Mouse (Mus musculus): Measurements from ENCODE around the gene Panx2. TPM values are rescaled to one million over a fixed set of nuclear protein-coding genes. Genes with fewer than 3 reads are reported as not detected.

Gene Panx2
- total and polyA plus RNA-seq, 3 experiments: 0.01 to 0.11 TPM; not detected in 1

- Histone ChIP-seq H3K4me1 (ENCODE audit: insufficient read depth, low read depth, low read length) (peaks cover 70% of the 10 kb centered on the region), H3K9me3 (replicated peaks) (no peaks in the 10 kb centered on the region), H3K27me3 (ENCODE audit: insufficient read depth, low read length) (no peaks in the 10 kb centered on the region), H3K4me3 (ENCODE audit: low read depth, low read length) (peak within 1 kb of the TSS; percentile 92), H3K36me3 (replicated peaks) (peaks cover 86% of the 10 kb centered on the region)
- peak; percentile 98 for DNase-seq (ENCODE audit: low spot score)
- ATAC-seq (ENCODE audit: extremely low read depth, insufficient number of reproducible peaks, low FRiP score, poor library complexity, severe bottlenecking): peak; percentile 72
- TF ChIP-seq GATA2 (IDR thresholded peaks at IDR 0.05; ENCODE audit: borderline replicate concordance, low read depth, low read length): no peak
- TF ChIP-seq GATA1 (IDR thresholded peaks at IDR 0.05; ENCODE audit: borderline replicate concordance, low read length): no peak
- TF ChIP-seq CTCF (IDR thresholded peaks at IDR 0.05; ENCODE audit: low read depth, low read length): no peak
- TF ChIP-seq POLR2AphosphoS5 (IDR thresholded peaks at IDR 0.05; ENCODE audit: insufficient replicate concordance, low read depth, low read length): no peak
- no peak for TF ChIP-seq TAL1 (conservative IDR thresholded peaks at IDR 0.05; ENCODE audit: low read depth, low read length)
These were observed 63.3 kb downstream of the Panx2 start, which contains the start of gene Tubgcp6 for GRCm38 (mm10) chr15:89122649-89123366. Gene Tubgcp6, minus strand, starts transcription at chr15:89123112.

Other genes starting within 250 kb of the Panx2 start
- 18.1 and 24.0 TPM in 2 replicates for gene Alg12, start 240.4 kb upstream of the Panx2 start, total RNA-seq (2014; fragmentation: Nextera tagmentation)
- gene Alg12, start 240.4 kb upstream of the Panx2 start, total RNA-seq (2017): 7.0 and 7.8 TPM in 2 replicates
- 2.7 and 4.8 TPM in 2 replicates for gene Alg12, start 240.4 kb upstream of the Panx2 start, polyA plus RNA-seq (2012)
- gene Creld2, start 240.1 kb upstream of the Panx2 start, total RNA-seq (2014; fragmentation: Nextera tagmentation): 8.5 and 10.8 TPM in 2 replicates
- 25.8 and 26.7 TPM in 2 replicates for gene Creld2, start 240.1 kb upstream of the Panx2 start, total RNA-seq (2017)
- 12.3 and 16.5 TPM in 2 replicates for gene Creld2, start 240.1 kb upstream of the Panx2 start, polyA plus RNA-seq (2012)
- gene Pim3, start 197.5 kb upstream of the Panx2 start, total RNA-seq (2014; fragmentation: Nextera tagmentation): 2.1 and 5.3 TPM in 2 replicates
- gene Pim3, start 197.5 kb upstream of the Panx2 start, total RNA-seq (2017): 3.4 and 3.7 TPM in 2 replicates
- gene Pim3, start 197.5 kb upstream of the Panx2 start, polyA plus RNA-seq (2012): 6.0 and 6.8 TPM in 2 replicates
- not detected in 2 replicates for gene Ttll8, start 105.3 kb upstream of the Panx2 start, total RNA-seq (2014; fragmentation: Nextera tagmentation)
- gene Ttll8, start 105.3 kb upstream of the Panx2 start, total RNA-seq (2017): 0.49 TPM in 1 of 2 replicates, not detected in the other
- not detected in 2 replicates for gene Ttll8, start 105.3 kb upstream of the Panx2 start, polyA plus RNA-seq (2012)
- not detected in 2 replicates for gene Mlc1, start 80.7 kb upstream of the Panx2 start, total RNA-seq (2014; fragmentation: Nextera tagmentation)
- gene Mlc1, start 80.7 kb upstream of the Panx2 start, total RNA-seq (2017): 0.11 TPM in 1 of 2 replicates, not detected in the other
- not detected in 2 replicates for gene Mlc1, start 80.7 kb upstream of the Panx2 start, polyA plus RNA-seq (2012)
- gene Mov10l1, start 76.8 kb upstream of the Panx2 start, total RNA-seq (2014; fragmentation: Nextera tagmentation): not detected in 2 replicates
- not detected in 2 replicates for gene Mov10l1, start 76.8 kb upstream of the Panx2 start, total RNA-seq (2017)
- not detected in 2 replicates for gene Mov10l1, start 76.8 kb upstream of the Panx2 start, polyA plus RNA-seq (2012)
- gene Trabd, start 15.4 kb downstream of the Panx2 start, total RNA-seq (2014; fragmentation: Nextera tagmentation): 27.5 and 27.6 TPM in 2 replicates
- gene Trabd, start 15.4 kb downstream of the Panx2 start, total RNA-seq (2017): 22.1 and 27.3 TPM in 2 replicates
- gene Trabd, start 15.4 kb downstream of the Panx2 start, polyA plus RNA-seq (2012): 60.3 and 67.7 TPM in 2 replicates
- 15.9 and 17.8 TPM in 2 replicates for gene Selenoo, start 29.4 kb downstream of the Panx2 start, total RNA-seq (2014; fragmentation: Nextera tagmentation)
- gene Selenoo, start 29.4 kb downstream of the Panx2 start, total RNA-seq (2017): 25.2 and 28.4 TPM in 2 replicates
- gene Selenoo, start 29.4 kb downstream of the Panx2 start, polyA plus RNA-seq (2012): 11.6 and 14.0 TPM in 2 replicates
- 41.4 and 55.2 TPM in 2 replicates for gene Tubgcp6, start 63.4 kb downstream of the Panx2 start, total RNA-seq (2014; fragmentation: Nextera tagmentation)
- 19.3 and 21.5 TPM in 2 replicates for gene Tubgcp6, start 63.4 kb downstream of the Panx2 start, total RNA-seq (2017)
- 31.8 and 35.4 TPM in 2 replicates for gene Tubgcp6, start 63.4 kb downstream of the Panx2 start, polyA plus RNA-seq (2012)
- gene Hdac10, start 69.0 kb downstream of the Panx2 start, total RNA-seq (2014; fragmentation: Nextera tagmentation): 6.8 and 9.3 TPM in 2 replicates
- gene Hdac10, start 69.0 kb downstream of the Panx2 start, total RNA-seq (2017): 16.1 and 22.3 TPM in 2 replicates
- 11.5 and 18.3 TPM in 2 replicates for gene Hdac10, start 69.0 kb downstream of the Panx2 start, polyA plus RNA-seq (2012)
- gene Mapk12, start 81.0 kb downstream of the Panx2 start, total RNA-seq (2014; fragmentation: Nextera tagmentation): not detected in 2 replicates
- gene Mapk12, start 81.0 kb downstream of the Panx2 start, total RNA-seq (2017): 0.16 TPM in 1 of 2 replicates, not detected in the other
- not detected in 2 replicates for gene Mapk12, start 81.0 kb downstream of the Panx2 start, polyA plus RNA-seq (2012)
- not detected in 2 replicates for gene Mapk11, start 89.9 kb downstream of the Panx2 start, total RNA-seq (2014; fragmentation: Nextera tagmentation)
- 0.38 and 0.46 TPM in 2 replicates for gene Mapk11, start 89.9 kb downstream of the Panx2 start, total RNA-seq (2017)
- gene Mapk11, start 89.9 kb downstream of the Panx2 start, polyA plus RNA-seq (2012): 0.07 TPM in 1 of 2 replicates, not detected in the other
- gene Plxnb2, start 121.1 kb downstream of the Panx2 start, total RNA-seq (2014; fragmentation: Nextera tagmentation): 9.9 and 10.6 TPM in 2 replicates
- gene Plxnb2, start 121.1 kb downstream of the Panx2 start, total RNA-seq (2017): 1.8 and 3.1 TPM in 2 replicates
- gene Plxnb2, start 121.1 kb downstream of the Panx2 start, polyA plus RNA-seq (2012): 15.5 and 17.6 TPM in 2 replicates
- gene Dennd6b, start 136.8 kb downstream of the Panx2 start, total RNA-seq (2014; fragmentation: Nextera tagmentation): 3.5 and 4.0 TPM in 2 replicates
- gene Dennd6b, start 136.8 kb downstream of the Panx2 start, total RNA-seq (2017): 1.8 and 2.3 TPM in 2 replicates
- 7.3 and 7.6 TPM in 2 replicates for gene Dennd6b, start 136.8 kb downstream of the Panx2 start, polyA plus RNA-seq (2012)
- gene Ppp6r2, start 151.8 kb downstream of the Panx2 start, total RNA-seq (2014; fragmentation: Nextera tagmentation): 47.6 and 65.5 TPM in 2 replicates
- 34.9 and 104 TPM in 2 replicates for gene Ppp6r2, start 151.8 kb downstream of the Panx2 start, total RNA-seq (2017)
- 105 and 107 TPM in 2 replicates for gene Ppp6r2, start 151.8 kb downstream of the Panx2 start, polyA plus RNA-seq (2012)